Mouse (Mus musculus): ENCODE measurements around the gene Thumpd3. TPM values are rescaled to one million over a fixed set of nuclear protein-coding genes. Genes with fewer than 3 reads are reported as not detected.

Gene Thumpd3
- polyA plus RNA-seq (2012; rRNA removed): 3.9 and 5.4 TPM in 2 replicates

DNA sequence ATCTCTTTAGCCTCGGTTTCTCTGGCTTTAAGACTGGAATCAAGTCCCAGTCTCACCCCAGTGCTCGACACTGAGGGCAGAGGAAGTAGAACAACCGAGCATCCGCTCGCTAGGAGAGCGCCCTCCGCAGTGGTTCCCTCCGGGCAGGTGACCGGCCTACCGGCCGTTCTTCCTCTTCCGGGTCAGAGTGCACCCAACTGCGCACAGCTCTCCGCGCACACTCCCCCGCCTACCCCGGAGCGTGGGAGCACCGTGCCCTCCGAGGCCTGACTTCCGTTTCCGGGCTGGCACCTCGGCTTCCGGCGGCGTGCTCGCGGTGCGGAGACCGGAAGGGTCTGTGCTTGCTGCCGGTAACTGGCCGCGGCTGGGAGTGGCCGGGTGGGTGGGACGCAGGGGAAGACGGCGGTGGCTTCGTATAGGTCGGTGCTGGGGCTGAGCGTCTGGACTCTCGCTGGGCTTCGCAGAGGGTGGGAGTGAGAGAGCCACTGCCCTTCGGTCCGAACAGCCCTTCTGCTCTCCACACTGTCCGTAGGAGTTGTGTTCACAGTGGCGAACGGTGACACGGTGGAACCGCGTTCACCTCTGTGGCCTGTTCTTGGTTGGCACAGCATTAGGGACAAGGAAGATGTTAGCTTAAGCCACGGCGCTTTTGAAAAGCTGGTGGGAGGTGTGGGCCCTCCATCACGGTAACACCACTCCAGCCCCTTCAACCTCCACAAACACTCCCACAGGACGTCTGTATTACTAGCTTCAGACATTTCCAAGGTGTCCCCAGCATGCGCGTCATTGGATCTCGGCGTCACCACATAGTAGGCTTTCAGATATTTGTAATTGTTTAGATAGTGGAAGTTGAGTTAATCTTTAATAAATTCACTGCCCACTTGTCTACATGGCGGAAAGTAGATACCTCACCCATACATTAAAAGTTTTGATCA lies at the start of gene Thumpd3:
Gene Thumpd3, plus strand, starts transcription at position 185 of the 935 bp plus-strand sequence.
- peak within 1 kb of the TSS; percentile 99 for H3K27ac ChIP-seq (ENCODE audit: insufficient read depth, low read depth, low read length)
- H3K4me3 ChIP-seq (ENCODE audit: low read depth, low read length): peak within 1 kb of the TSS; percentile 76
- H3K4me1 ChIP-seq (ENCODE audit: control insufficient read depth, insufficient read depth, insufficient read length, low read length): peaks cover 2% of the 10 kb centered on the region; the same call in 1 of the 2 replicates
- TF ChIP-seq POLR2A (IDR thresholded peaks at IDR 0.05; ENCODE audit: low read depth, low read length): peak; percentile 94
- no peak for TF ChIP-seq CTCF (IDR thresholded peaks at IDR 0.05; ENCODE audit: extremely low read depth, insufficient read length, insufficient replicate concordance, low read depth, low read length)
- under 1% methylated on average over 59 of the region's 59 CpGs for WGBS
- no peaks in the 10 kb centered on the region for H3K27me3 ChIP-seq (ENCODE audit: control insufficient read depth, insufficient read depth, low read length)
- H3K36me3 ChIP-seq (ENCODE audit: control insufficient read depth, insufficient read depth, low read length): peaks cover 9% of the 10 kb centered on the region

DNA sequence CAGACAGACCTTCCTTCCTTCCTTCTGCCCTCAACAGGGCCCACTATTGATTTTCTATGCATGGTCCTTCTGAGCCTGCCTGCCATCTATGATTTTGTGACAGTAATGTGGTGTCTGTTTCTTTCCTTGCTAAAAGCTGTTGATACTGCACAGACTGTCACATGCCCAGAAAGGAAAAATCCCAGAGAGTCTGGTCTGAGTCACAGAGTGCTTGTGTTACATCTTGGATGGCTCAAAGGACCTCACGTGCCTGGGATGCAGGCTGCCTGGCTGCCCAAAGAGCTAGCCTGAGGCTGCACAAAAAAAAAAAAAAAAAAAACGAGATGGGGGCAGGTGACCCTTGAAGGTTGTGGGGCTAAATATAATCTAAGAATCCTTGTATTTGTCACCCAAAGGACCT lies 46.8 kb upstream of the Thumpd3 start:
- Histone ChIP-seq H3K27me3 (ENCODE audit: control insufficient read depth, insufficient read depth, low read length) (no peaks in the 10 kb centered on the region), H3K4me3 (ENCODE audit: low read depth, low read length) (no peak overlapping the region), H3K4me1 (ENCODE audit: control insufficient read depth, insufficient read depth, insufficient read length, low read length) (peaks cover 7% of the 10 kb centered on the region), H3K27ac (ENCODE audit: insufficient read depth, low read depth, low read length) (no peak overlapping the region), H3K36me3 (ENCODE audit: control insufficient read depth, insufficient read depth, low read length) (no peaks in the 10 kb centered on the region)
- TF ChIP-seq CTCF (IDR thresholded peaks at IDR 0.05; ENCODE audit: extremely low read depth, insufficient read length, insufficient replicate concordance, low read depth, low read length) (no peak), POLR2A (IDR thresholded peaks at IDR 0.05; ENCODE audit: low read depth, low read length) (no peak)
- WGBS: 49% methylated on average over 2 of the region's 2 CpGs

GRCm38 (mm10) chr6:113000666-113001287 lies 45.2 kb upstream of the Thumpd3 start:
- H3K36me3 ChIP-seq (ENCODE audit: control insufficient read depth, insufficient read depth, low read length): no peaks in the 10 kb centered on the region
- H3K27ac ChIP-seq (ENCODE audit: insufficient read depth, low read depth, low read length): no peak overlapping the region
- TF ChIP-seq POLR2A (IDR thresholded peaks at IDR 0.05; ENCODE audit: low read depth, low read length) (no peak), CTCF (IDR thresholded peaks at IDR 0.05; ENCODE audit: extremely low read depth, insufficient read length, insufficient replicate concordance, low read depth, low read length) (peak; percentile 87; the same call in 1 of the 2 replicates)
- 31% methylated on average over 11 of the region's 11 CpGs for WGBS
- H3K4me3 ChIP-seq (ENCODE audit: low read depth, low read length): no peak overlapping the region
- peaks cover 9% of the 10 kb centered on the region for H3K4me1 ChIP-seq (ENCODE audit: control insufficient read depth, insufficient read depth, insufficient read length, low read length)
- H3K27me3 ChIP-seq (ENCODE audit: control insufficient read depth, insufficient read depth, low read length): no peaks in the 10 kb centered on the region

GRCm38 (mm10) chr6:113001719-113002118 lies 44.3 kb upstream of the Thumpd3 start:
- TF ChIP-seq CTCF (IDR thresholded peaks at IDR 0.05; ENCODE audit: extremely low read depth, insufficient read length, insufficient replicate concordance, low read depth, low read length) (no peak), POLR2A (IDR thresholded peaks at IDR 0.05; ENCODE audit: low read depth, low read length) (no peak)
- Histone ChIP-seq H3K27me3 (ENCODE audit: control insufficient read depth, insufficient read depth, low read length) (no peaks in the 10 kb centered on the region), H3K4me3 (ENCODE audit: low read depth, low read length) (no peak overlapping the region), H3K27ac (ENCODE audit: insufficient read depth, low read depth, low read length) (no peak overlapping the region), H3K4me1 (ENCODE audit: control insufficient read depth, insufficient read depth, insufficient read length, low read length) (peaks cover 10% of the 10 kb centered on the region), H3K36me3 (ENCODE audit: control insufficient read depth, insufficient read depth, low read length) (no peaks in the 10 kb centered on the region)
- WGBS: 76% methylated on average over 12 of the region's 12 CpGs

DNA sequence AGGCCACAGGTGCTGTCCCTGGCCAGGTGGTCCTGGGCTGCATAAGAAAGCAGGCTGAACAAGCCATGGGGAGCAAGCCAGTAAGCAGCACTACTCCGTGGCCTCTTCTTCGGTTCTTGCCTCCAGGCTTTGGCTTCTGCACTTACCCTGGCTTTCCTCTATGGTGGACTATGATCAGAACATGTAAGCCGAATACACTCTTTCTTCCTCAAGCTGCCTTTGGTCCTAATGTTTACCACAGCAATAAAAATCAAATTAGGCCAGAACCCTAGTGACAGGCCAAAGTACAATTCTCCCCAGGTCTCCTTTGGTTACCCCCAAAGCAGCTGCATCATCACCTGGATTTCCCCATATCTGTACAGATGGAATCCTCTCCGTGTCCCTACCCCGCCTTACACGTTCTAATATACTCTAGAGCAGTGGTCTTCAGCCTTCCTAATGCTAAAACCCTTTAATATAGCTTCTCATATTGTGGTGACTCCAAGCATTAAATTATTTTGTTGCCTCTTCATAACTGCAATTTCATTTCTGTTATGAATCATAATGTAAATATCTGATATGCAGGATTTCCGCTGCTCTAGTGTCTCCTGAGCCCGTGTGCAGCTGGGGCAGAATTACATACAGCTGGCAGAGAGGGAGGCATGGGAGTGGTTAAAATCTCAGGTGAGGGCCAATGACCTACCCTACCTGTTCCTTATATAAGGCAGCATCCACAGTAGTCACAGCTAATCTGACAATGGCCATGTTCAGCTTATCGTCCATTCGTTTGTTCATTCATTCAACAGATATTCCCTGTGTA lies 42.5 kb upstream of the Thumpd3 start:
- 0 out of 2 replicates have a peak overlapping the region, but pooled peaks have one; percentile 5 for H3K27ac ChIP-seq (ENCODE audit: insufficient read depth, low read depth, low read length)
- no peaks in the 10 kb centered on the region for H3K27me3 ChIP-seq (ENCODE audit: control insufficient read depth, insufficient read depth, low read length)
- peaks cover 21% of the 10 kb centered on the region for H3K4me1 ChIP-seq (ENCODE audit: control insufficient read depth, insufficient read depth, insufficient read length, low read length)
- H3K36me3 ChIP-seq (ENCODE audit: control insufficient read depth, insufficient read depth, low read length): no peaks in the 10 kb centered on the region
- no peak for TF ChIP-seq POLR2A (IDR thresholded peaks at IDR 0.05; ENCODE audit: low read depth, low read length)
- no peak for TF ChIP-seq CTCF (IDR thresholded peaks at IDR 0.05; ENCODE audit: extremely low read depth, insufficient read length, insufficient replicate concordance, low read depth, low read length)
- WGBS: 30% methylated on average over 10 of the region's 10 CpGs
- H3K4me3 ChIP-seq (ENCODE audit: low read depth, low read length): no peak overlapping the region

DNA sequence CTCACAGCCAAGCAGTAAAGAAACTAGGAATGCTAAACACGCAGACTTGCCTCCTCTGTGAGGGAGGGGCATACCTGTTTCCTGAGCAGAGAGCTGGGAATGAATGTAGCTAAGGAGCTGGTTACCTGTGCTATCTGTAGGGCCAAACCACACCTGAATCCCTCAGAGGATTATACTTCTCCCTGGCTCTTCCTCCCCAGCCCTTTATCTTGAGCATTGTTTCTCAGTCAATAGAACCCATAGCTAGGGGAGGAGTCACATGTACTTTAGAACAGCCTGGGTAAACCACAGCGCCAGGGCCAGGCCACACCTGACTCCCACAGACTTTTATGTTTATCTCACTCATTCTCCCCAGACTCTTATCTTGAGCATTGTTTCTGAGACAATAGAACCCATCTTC lies 39.2 kb upstream of the Thumpd3 start:
- WGBS: 19% methylated on average over 2 of the region's 2 CpGs
- no peaks in the 10 kb centered on the region for H3K36me3 ChIP-seq (ENCODE audit: control insufficient read depth, insufficient read depth, low read length)

More for the DNA sequence above, 39.2 kb upstream of the Thumpd3 start:
- Histone ChIP-seq H3K4me1 (ENCODE audit: control insufficient read depth, insufficient read depth, insufficient read length, low read length) (peaks cover 21% of the 10 kb centered on the region), H3K27ac (ENCODE audit: insufficient read depth, low read depth, low read length) (peak overlapping the region; percentile 25; the same call in 1 of the 2 replicates), H3K4me3 (ENCODE audit: low read depth, low read length) (no peak overlapping the region), H3K27me3 (ENCODE audit: control insufficient read depth, insufficient read depth, low read length) (no peaks in the 10 kb centered on the region)
- TF ChIP-seq CTCF (IDR thresholded peaks at IDR 0.05; ENCODE audit: extremely low read depth, insufficient read length, insufficient replicate concordance, low read depth, low read length): no peak
- no peak for TF ChIP-seq POLR2A (IDR thresholded peaks at IDR 0.05; ENCODE audit: low read depth, low read length)
